Mouse (Mus musculus) hindbrain, postnatal 0 days (tissue): ENCODE results near the gene Siglecg. TPM values are rescaled to one million over a fixed set of nuclear protein-coding genes. Genes with fewer than 3 reads are reported as not detected.

ENCODE experiments used
- ATAC-seq: fragments of 200-750 bp; cut with Nextera tagmentation; 2 replicates; pipeline ENCODE4 v1.8.0; 2017; ENCODE audit warnings: mild to moderate bottlenecking, moderate TSS enrichment, moderate library complexity
- DNase-seq: peaks from one replicate; pipeline ENCODE4 v3.0.0-alpha.2; 2015; ENCODE audit warnings: low spot score
- H3K27ac ChIP-seq: fragments of 300-500 bp; sonication (generic); 2 replicates; pipeline ENCODE4 v1.5.1; 2014; ENCODE audit warnings: mild to moderate bottlenecking
- H3K27me3 ChIP-seq: fragments of 300-500 bp; sonication (generic); 2 replicates; pipeline ENCODE4 v1.6.1; 2014; ENCODE audit warnings: low read length, mixed read lengths; ENCODE audit not compliant: insufficient read depth
- H3K36me3 ChIP-seq: fragments of 300-500 bp; sonication (generic); 2 replicates; pipeline ENCODE4 v1.6.1; 2014; ENCODE audit warnings: low read length, mixed read lengths; ENCODE audit not compliant: insufficient read depth
- H3K4me1 ChIP-seq: fragments of 300-500 bp; sonication (generic); 2 replicates; pipeline ENCODE4 v1.6.1; 2014; ENCODE audit warnings: antibody characterized with exemption, low read length, mixed read lengths; ENCODE audit not compliant: insufficient read depth
- H3K4me2 ChIP-seq: fragments of 300-500 bp; sonication (generic); 2 replicates; pipeline ENCODE4 v1.6.1; 2014; ENCODE audit warnings: low read depth, mild to moderate bottlenecking, low read length, moderate library complexity, mixed read lengths
- H3K4me3 ChIP-seq: fragments of 300-500 bp; sonication (generic); 2 replicates; pipeline ENCODE4 v1.5.1; 2014; ENCODE audit warnings: low read length
- H3K9ac ChIP-seq: fragments of 300-500 bp; sonication (generic); replicated peaks from 2 replicates; pipeline ENCODE4 v1.6.1; 2014; ENCODE audit warnings: mild to moderate bottlenecking, low read length, moderate library complexity, mixed read lengths
- H3K9me3 ChIP-seq: fragments of 300-500 bp; sonication (generic); 2 replicates; pipeline ENCODE4 v1.6.1; 2016; ENCODE audit warnings: low read length, mixed read lengths
- CTCF ChIP-seq: IDR thresholded peaks from 2 replicates; pipeline ENCODE4 v1.5.1; 2016; ENCODE audit warnings: antibody characterized with exemption, control low read depth, low read depth
- WGBS: fragments of 180-500 bp; shearing (Covaris S2); extraction: QIAGEN DNeasy Blood & Tissue Kit; methylation state at CpG from one replicate; pipeline ENCODE4 v1.1.7; 2014; 5-methylcytosine and 5-hydroxymethylcytosine counted together
- microRNA-seq, 2 experiments: library from miRNA; unstranded; fragments of <30 nt; microRNA quantifications; one replicate each; pipeline ENCODE4; 2016
- polyA plus RNA-seq: library from polyadenylated mRNA; unstranded; fragments of >200 nt; fragmentation: Nextera tagmentation; extraction: Ambion mirVana; gene quantifications from 2 replicates; pipeline ENCODE4 v1.2.1, GENCODE M21; 2015
- total RNA-seq: library from RNA; depleted of rRNA; stranded (reverse); fragments of >200 nt; gene quantifications from 2 replicates; pipeline ENCODE4 v1.2.3, GENCODE M21; 2014; rRNA removed

Gene Siglecg
- total and polyA plus RNA-seq, 2 experiments from 2014 or later: not detected

DNA sequence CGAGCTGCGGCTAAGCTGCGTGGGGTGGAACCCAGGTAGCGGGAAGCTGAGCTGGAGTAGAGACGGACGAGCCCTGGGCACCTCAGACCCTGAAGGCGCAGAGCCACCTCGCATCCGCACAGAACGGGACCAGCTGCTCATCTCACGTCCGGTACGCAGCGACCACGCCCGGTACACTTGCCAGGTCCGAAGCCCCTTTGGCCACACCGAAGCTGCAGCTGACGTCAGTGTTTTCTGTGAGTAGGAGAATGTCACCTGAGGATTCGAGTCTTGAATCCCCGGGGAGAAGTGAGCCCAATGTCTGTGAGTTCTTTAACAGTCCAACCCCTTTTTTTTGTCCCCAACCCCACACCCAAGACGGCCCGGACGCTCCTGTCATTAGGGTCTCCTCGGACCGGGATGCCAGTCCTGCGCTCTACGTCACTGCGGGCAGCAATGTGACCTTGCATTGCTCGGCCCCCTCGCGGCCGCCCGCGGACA lies 56.9 kb downstream of the Siglecg start:
- WGBS: 8% methylated on average over 35 of the region's 35 CpGs
- H3K36me3 ChIP-seq: no peaks in the 10 kb centered on the region

GRCm38 (mm10) chr7:43465344-43466098 lies 57.5 kb downstream of the Siglecg start:
- Histone ChIP-seq H3K27me3 (no peaks in the 10 kb centered on the region), H3K4me1 (0 out of 2 replicates have a peak, but pooled peaks cover 4% of the 10 kb centered on the region), H3K9ac (peak overlapping the region; percentile 47), H3K4me3 (peak overlapping the region; percentile 35), H3K9me3 (no peaks in the 10 kb centered on the region), H3K36me3 (no peaks in the 10 kb centered on the region), H3K27ac (peak overlapping the region; percentile 62; the same call in 1 of the 2 replicates), H3K4me2 (peak overlapping the region; percentile 59)
- WGBS: under 1% methylated on average over 33 of the region's 33 CpGs
- ATAC-seq (peak; percentile 85), DNase-seq (peak; percentile 92)
- peak; percentile 2; the same call in 1 of the 2 replicates for TF ChIP-seq CTCF

More for the DNA sequence above, 56.9 kb downstream of the Siglecg start:
- Histone ChIP-seq H3K27ac (peak overlapping the region; percentile 62; the same call in 1 of the 2 replicates), H3K4me1 (0 out of 2 replicates have a peak, but pooled peaks cover 4% of the 10 kb centered on the region), H3K4me2 (peak overlapping the region; percentile 59), H3K4me3 (peak overlapping the region; percentile 35), H3K27me3 (no peaks in the 10 kb centered on the region), H3K9ac (peak overlapping the region; percentile 47), H3K9me3 (no peaks in the 10 kb centered on the region)
- ATAC-seq (peak; percentile 11; the same call in 1 of the 2 replicates), DNase-seq (peak; percentile 70)
- peak; percentile 39 for TF ChIP-seq CTCF

DNA sequence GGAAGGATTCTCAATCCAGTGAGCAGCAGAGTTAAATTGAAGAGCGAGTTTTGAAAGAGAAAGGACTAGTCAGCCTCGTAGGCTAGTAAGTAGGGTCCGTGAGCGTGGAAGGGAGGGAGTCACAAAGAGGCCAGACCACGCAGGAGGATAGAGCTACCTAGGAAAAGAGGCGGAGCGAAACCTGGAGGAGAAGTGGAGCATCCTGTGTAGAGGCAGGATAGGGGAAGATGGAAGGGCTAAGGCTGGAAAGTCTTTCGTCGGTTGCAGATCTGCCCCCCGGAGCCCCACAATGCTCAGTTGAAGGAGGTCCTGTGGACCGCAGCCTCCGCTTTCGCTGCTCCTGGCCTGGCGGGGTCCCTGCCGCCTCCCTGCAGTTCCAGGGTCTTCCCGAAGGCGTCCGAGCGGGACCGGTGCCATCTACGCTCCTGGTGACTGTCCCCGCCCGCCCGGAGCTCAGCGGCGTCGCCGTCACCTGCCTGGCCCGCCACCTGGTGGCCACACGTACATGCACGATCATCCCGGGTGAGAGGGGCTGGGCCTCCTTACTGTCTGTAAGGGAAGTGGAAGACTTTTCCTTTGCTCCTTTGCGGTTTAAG lies 58.2 kb downstream of the Siglecg start:
- H3K4me3 ChIP-seq: peak overlapping the region; percentile 35
- peak overlapping the region; percentile 62; the same call in 1 of the 2 replicates for H3K27ac ChIP-seq
- TF ChIP-seq CTCF: peak; percentile 95
- 0 out of 2 replicates have a peak, but pooled peaks cover 4% of the 10 kb centered on the region for H3K4me1 ChIP-seq
- H3K9ac ChIP-seq: peak overlapping the region; percentile 47
- under 1% methylated on average over 33 of the region's 33 CpGs for WGBS
- no peaks in the 10 kb centered on the region for H3K36me3 ChIP-seq
- ATAC-seq: peak; percentile 73
- peak; percentile 92 for DNase-seq
- peak overlapping the region; percentile 59 for H3K4me2 ChIP-seq
- H3K27me3 ChIP-seq: no peaks in the 10 kb centered on the region
- H3K9me3 ChIP-seq: no peaks in the 10 kb centered on the region

Small RNA genes lying within 50 kb of the gene (microRNA-seq; reads per million reads assigned to microRNA genes)
- 0.53 to 1.4 reads per million in 2 experiments for gene Mir7051

Other genes with a start within 250 kb of the Siglecg start
- gene Zfp715, start 94.9 kb upstream of the Siglecg start, total RNA-seq: 14.3 and 21.2 TPM in 2 replicates
- 11.8 and 13.4 TPM in 2 replicates for gene Zfp715, start 94.9 kb upstream of the Siglecg start, polyA plus RNA-seq
- gene Siglecf, start 56.9 kb upstream of the Siglecg start, total RNA-seq: not detected in 2 replicates
- 0.26 and 0.30 TPM in 2 replicates for gene Siglecf, start 56.9 kb upstream of the Siglecg start, polyA plus RNA-seq
- gene Lim2, start 19.5 kb downstream of the Siglecg start, total RNA-seq: not detected in 2 replicates
- not detected in 2 replicates for gene Lim2, start 19.5 kb downstream of the Siglecg start, polyA plus RNA-seq
- gene Nkg7, start 28.9 kb downstream of the Siglecg start, total RNA-seq: not detected in 2 replicates
- 0.28 TPM in 1 of 2 replicates, not detected in the other for gene Nkg7, start 28.9 kb downstream of the Siglecg start, polyA plus RNA-seq
- gene Cldnd2, start 32.6 kb downstream of the Siglecg start, total RNA-seq: not detected in 2 replicates
- gene Cldnd2, start 32.6 kb downstream of the Siglecg start, polyA plus RNA-seq: not detected in 2 replicates
- gene Etfb, start 35.9 kb downstream of the Siglecg start, total RNA-seq: 42.1 and 42.9 TPM in 2 replicates
- 148 and 149 TPM in 2 replicates for gene Etfb, start 35.9 kb downstream of the Siglecg start, polyA plus RNA-seq
- gene Gm45233, start 35.9 kb downstream of the Siglecg start, total RNA-seq: 2.6 TPM in 1 of 2 replicates, not detected in the other
- gene Gm45233, start 35.9 kb downstream of the Siglecg start, polyA plus RNA-seq: 0.43 and 0.83 TPM in 2 replicates
- gene Vsig10l, start 54.9 kb downstream of the Siglecg start, total RNA-seq: 15.8 and 20.1 TPM in 2 replicates
- gene Vsig10l, start 54.9 kb downstream of the Siglecg start, polyA plus RNA-seq: 23.1 and 25.8 TPM in 2 replicates
- gene Iglon5, start 81.9 kb downstream of the Siglecg start, total RNA-seq: 64.7 and 69.9 TPM in 2 replicates
- gene Iglon5, start 81.9 kb downstream of the Siglecg start, polyA plus RNA-seq: 8.0 and 8.6 TPM in 2 replicates
- 0.05 TPM in 1 of 2 replicates, not detected in the other for gene 4931406B18Rik, start 97.7 kb downstream of the Siglecg start, total RNA-seq
- gene 4931406B18Rik, start 97.7 kb downstream of the Siglecg start, polyA plus RNA-seq: not detected in 2 replicates
- gene Cd33, start 136.2 kb downstream of the Siglecg start, total RNA-seq: 1.4 and 2.0 TPM in 2 replicates
- 1.8 and 2.0 TPM in 2 replicates for gene Cd33, start 136.2 kb downstream of the Siglecg start, polyA plus RNA-seq
- gene Zfp658, start 154.1 kb downstream of the Siglecg start, total RNA-seq: 8.0 and 8.3 TPM in 2 replicates
- gene Zfp658, start 154.1 kb downstream of the Siglecg start, polyA plus RNA-seq: 2.5 and 3.3 TPM in 2 replicates
- 10.8 and 11.6 TPM in 2 replicates for gene Zfp719, start 171.4 kb downstream of the Siglecg start, total RNA-seq
- 4.7 and 5.3 TPM in 2 replicates for gene Zfp719, start 171.4 kb downstream of the Siglecg start, polyA plus RNA-seq
- gene Zfp819, start 199.0 kb downstream of the Siglecg start, total RNA-seq: 1.0 TPM in 1 of 2 replicates, not detected in the other
- gene Zfp819, start 199.0 kb downstream of the Siglecg start, polyA plus RNA-seq: 0.40 and 0.62 TPM in 2 replicates
- gene Ceacam18, start 226.5 kb downstream of the Siglecg start, total RNA-seq: not detected in 2 replicates
- gene Ceacam18, start 226.5 kb downstream of the Siglecg start, polyA plus RNA-seq: 0.08 TPM in 1 of 2 replicates, not detected in the other